Mouse (Mus musculus) thymus, postnatal 36 days (tissue): Measurements from ENCODE around the gene Tenm4.

ENCODE experiments used
- DNase-seq, 2 experiments: peaks; one replicate each; pipeline ENCODE4 v3.0.0; 2022; ENCODE audit warnings: mixed read lengths in 2 of 2

The Tenm4 gene

GRCm38 (mm10) chr7:96489348-96490076, 318.5 kb downstream of the Tenm4 start:
- no peak for DNase-seq

- no peak for DNase-seq
Measured at GRCm38 (mm10) chr7:96491896-96492295, 320.9 kb downstream of the Tenm4 start.

GRCm38 (mm10) chr7:96492696-96493095, 321.6 kb downstream of the Tenm4 start:
- no peak for DNase-seq

GRCm38 (mm10) chr7:96494057-96494456, 323.0 kb downstream of the Tenm4 start:
- no peak for DNase-seq

GRCm38 (mm10) chr7:96500108-96500507, 329.1 kb downstream of the Tenm4 start:
- DNase-seq, result no peak

GRCm38 (mm10) chr7:96500797-96501196, 329.8 kb downstream of the Tenm4 start:
- DNase-seq, result no peak

- DNase-seq, result no peak
Measured at GRCm38 (mm10) chr7:96502321-96502973, 331.4 kb downstream of the Tenm4 start.

- DNase-seq, result no peak
Measured at GRCm38 (mm10) chr7:96505538-96505937, 334.5 kb downstream of the Tenm4 start.

GRCm38 (mm10) chr7:96507046-96507445, 336.0 kb downstream of the Tenm4 start:
- DNase-seq, result no peak

- DNase-seq, result no peak
Measured at GRCm38 (mm10) chr7:96510396-96510795, 339.4 kb downstream of the Tenm4 start.

- no peak for DNase-seq
Measured at GRCm38 (mm10) chr7:96511018-96511609, 340.1 kb downstream of the Tenm4 start.

GRCm38 (mm10) chr7:96511953-96512511, 341.0 kb downstream of the Tenm4 start:
- DNase-seq, result no peak

- DNase-seq, result no peak
Measured at GRCm38 (mm10) chr7:96519216-96519615, 348.2 kb downstream of the Tenm4 start.

GRCm38 (mm10) chr7:96521956-96522355, 350.9 kb downstream of the Tenm4 start:
- DNase-seq, result no peak

GRCm38 (mm10) chr7:96523673-96524072, 352.6 kb downstream of the Tenm4 start:
- DNase-seq, result no peak

GRCm38 (mm10) chr7:96524486-96525205, 353.6 kb downstream of the Tenm4 start:
- no peak for DNase-seq

GRCm38 (mm10) chr7:96525344-96525743, 354.3 kb downstream of the Tenm4 start:
- no peak for DNase-seq

- no peak for DNase-seq
Measured at GRCm38 (mm10) chr7:96530571-96531426, 359.8 kb downstream of the Tenm4 start.

GRCm38 (mm10) chr7:96531954-96532737, 361.1 kb downstream of the Tenm4 start:
- no peak for DNase-seq

- no peak for DNase-seq
Measured at GRCm38 (mm10) chr7:96532804-96533400, 361.9 kb downstream of the Tenm4 start.
